Mouse (Mus musculus): ENCODE measurements at regions not wholly inside any gene's neighbourhood (a gene's known extent, or its start where the extent isn't known, plus 50 kb on each side); places are given as distances from the start of the nearest gene placed in this dataset.

- TF ChIP-seq POLR2A (IDR thresholded peaks at IDR 0.05; ENCODE audit: insufficient read depth, low read depth, low read length) (no peak), CTCF (IDR thresholded peaks at IDR 0.05) (no peak), EP300 (IDR thresholded peaks at IDR 0.05; ENCODE audit: insufficient read depth, low read depth, low read length) (no peak)
Observed at GRCm38 (mm10) chr19:21042536-21042935, 88.5 kb upstream of the Tmc1 start.

All from heart, adult 2 months (tissue).